Mouse (Mus musculus) G1E (cell line): ENCODE data around the gene Lhx6.

Experiments used
- CTCF ChIP-seq: IDR thresholded peaks from 2 replicates; pipeline ENCODE4 v1.5.1; 2012; ENCODE audit warnings: low read depth, low read length, inconsistent platforms, mixed read lengths
- GATA1 ChIP-seq: IDR thresholded peaks from 2 replicates; pipeline ENCODE4 v1.6.1; 2012; ENCODE audit warnings: borderline replicate concordance, low read length, inconsistent platforms, mixed read lengths
- POLR2AphosphoS5 ChIP-seq: IDR thresholded peaks from 2 replicates; pipeline ENCODE4 v1.6.1; 2012; ENCODE audit warnings: low read depth, low read length, inconsistent platforms; ENCODE audit not compliant: insufficient replicate concordance
- TAL1 ChIP-seq: conservative IDR thresholded peaks from 2 replicates; pipeline ENCODE4 v1.6.1; 2012; ENCODE audit warnings: low read depth, low read length, inconsistent platforms, mixed read lengths

GRCm38 (mm10) chr2:36048748-36049566, 56.3 kb downstream of the Lhx6 start, which contains the start of the genes Ndufa8 and Morn5:
- TF ChIP-seq CTCF (no peak), GATA1 (no peak), TAL1 (no peak), POLR2AphosphoS5 (no peak)
